Mouse (Mus musculus) MEL (cell line): Measurements from ENCODE around the gene Ncam1. TPM values are rescaled to one million over a fixed set of nuclear protein-coding genes. Genes with fewer than 3 reads are reported as not detected.

ENCODE experiments used
- DNase-seq: peaks from one replicate; pipeline ENCODE4 v3.0.0; 2011; ENCODE audit warnings: low read depth, low spot score
- H3K27ac ChIP-seq: 2 replicates; pipeline ENCODE4 v1.5.1; 2012; ENCODE audit warnings: low read depth, mild to moderate bottlenecking, control low read depth, low read length, moderate library complexity; ENCODE audit not compliant: control insufficient read depth
- H3K27me3 ChIP-seq, 2 experiments: fragments of 150-350 bp in 1 of 2; sonication (generic) in 1 of 2; 2 replicates each; pipeline ENCODE4 v1.6.1; 2012; ENCODE audit warnings: low read length in 2 of 2, mild to moderate bottlenecking in 2 of 2, improper control_type of control experiment in 1 of 2, moderate library complexity in 1 of 2; ENCODE audit not compliant: insufficient read depth in 2 of 2, control insufficient read depth in 1 of 2
- H3K36me3 ChIP-seq, 2 experiments: 2 replicates each; pipeline ENCODE4 v1.6.1; 2012 to 2014; ENCODE audit warnings: low read length in 2 of 2, improper control_type of control experiment in 1 of 2, inconsistent platforms in 1 of 2, mild to moderate bottlenecking in 1 of 2; ENCODE audit not compliant: insufficient read depth in 2 of 2, control insufficient read depth in 1 of 2
- H3K4me1 ChIP-seq, 2 experiments: fragments of 150-350 bp in 1 of 2; sonication (generic) in 1 of 2; 2 replicates each; pipeline ENCODE4 v1.6.1; 2012; ENCODE audit warnings: low read length in 2 of 2, improper control_type of control experiment in 1 of 2, mild to moderate bottlenecking in 1 of 2; ENCODE audit not compliant: insufficient read depth in 2 of 2, control insufficient read depth in 1 of 2
- H3K4me3 ChIP-seq, 2 experiments: fragments of 150-350 bp in 1 of 2; sonication (generic) in 1 of 2; 2 replicates each; pipeline ENCODE4 v1.5.1; 2012; ENCODE audit warnings: low read depth in 2 of 2, low read length in 2 of 2, mild to moderate bottlenecking in 2 of 2, moderate library complexity in 2 of 2, control low read depth in 1 of 2, improper control_type of control experiment in 1 of 2; ENCODE audit not compliant: control insufficient read depth in 1 of 2, insufficient read depth in 1 of 2
- H3K79me2 ChIP-seq: 2 replicates; pipeline ENCODE4 v1.6.1; 2012; ENCODE audit warnings: mild to moderate bottlenecking, low read length, moderate library complexity; ENCODE audit not compliant: control insufficient read depth, poor library complexity, insufficient read depth
- H3K9ac ChIP-seq: 2 replicates; pipeline ENCODE4 v1.6.1; 2012; ENCODE audit warnings: low read depth, mild to moderate bottlenecking, control low read depth, low read length, moderate library complexity; ENCODE audit not compliant: control insufficient read depth, poor library complexity, severe bottlenecking
- H3K9me3 ChIP-seq: fragments of 150-350 bp; sonication (generic); replicated peaks from 2 replicates; pipeline ENCODE4 v1.6.1; 2012; ENCODE audit warnings: mild to moderate bottlenecking, low read length, improper control_type of control experiment, moderate library complexity; ENCODE audit not compliant: insufficient read depth
- E2F4 ChIP-seq: IDR thresholded peaks from 2 replicates; pipeline ENCODE4 v1.6.1; 2011; ENCODE audit warnings: low read depth, low read length, improper control_type of control experiment, borderline replicate concordance
- EP300 ChIP-seq, 2 experiments: IDR thresholded peaks; 2 replicates each; pipeline ENCODE4 v1.6.1; 2011; ENCODE audit warnings: improper control_type of control experiment in 2 of 2, low read length in 2 of 2, low read depth in 1 of 2, mild to moderate bottlenecking in 1 of 2
- ETS1 ChIP-seq: IDR thresholded peaks from 2 replicates; pipeline ENCODE4 v1.6.1; 2012; ENCODE audit warnings: low read depth, mild to moderate bottlenecking, inconsistent platforms, low read length, improper control_type of control experiment, moderate library complexity
- GABPA ChIP-seq: IDR thresholded peaks from 2 replicates; pipeline ENCODE4 v1.6.1; 2012; ENCODE audit warnings: low read depth, mild to moderate bottlenecking, inconsistent platforms, low read length, improper control_type of control experiment, moderate library complexity
- GATA1 ChIP-seq: IDR thresholded peaks from 2 replicates; pipeline ENCODE4 v1.6.1; 2011; ENCODE audit warnings: low read depth, low read length, improper control_type of control experiment
- JUND ChIP-seq: IDR thresholded peaks from 2 replicates; pipeline ENCODE4 v1.6.1; 2011; ENCODE audit warnings: low read depth, mild to moderate bottlenecking, improper control_type of control experiment, low read length
- MAZ ChIP-seq: IDR thresholded peaks from 2 replicates; pipeline ENCODE4 v1.6.1; 2012; ENCODE audit warnings: low read depth, mild to moderate bottlenecking, inconsistent platforms, low read length, improper control_type of control experiment
- MYC ChIP-seq: IDR thresholded peaks from 2 replicates; pipeline ENCODE4 v1.6.1; 2011; ENCODE audit warnings: low read depth, mild to moderate bottlenecking, low read length, improper control_type of control experiment, moderate library complexity
- NELFE ChIP-seq: IDR thresholded peaks from 2 replicates; pipeline ENCODE4 v1.6.1; 2011; ENCODE audit warnings: low read depth, low read length, improper control_type of control experiment
- NRF1 ChIP-seq: IDR thresholded peaks from 2 replicates; pipeline ENCODE4 v1.6.1; 2014; ENCODE audit warnings: low read depth, mild to moderate bottlenecking, inconsistent platforms, low read length, improper control_type of control experiment, moderate library complexity; ENCODE audit not compliant: poor library complexity, insufficient read depth, severe bottlenecking
- POLR2A ChIP-seq, 2 experiments: IDR thresholded peaks; 2 replicates each; pipeline ENCODE4 v1.6.1; 2011 to 2012; ENCODE audit warnings: low read length in 2 of 2, mild to moderate bottlenecking in 2 of 2, control low read depth in 1 of 2, improper control_type of control experiment in 1 of 2, low read depth in 1 of 2, moderate library complexity in 1 of 2; ENCODE audit not compliant: control insufficient read depth in 1 of 2, insufficient read depth in 1 of 2, poor library complexity in 1 of 2
- RCOR1 ChIP-seq: IDR thresholded peaks from 2 replicates; pipeline ENCODE4 v1.6.1; 2012; ENCODE audit warnings: low read depth, mild to moderate bottlenecking, inconsistent platforms, low read length, improper control_type of control experiment
- SIN3A ChIP-seq: IDR thresholded peaks from 2 replicates; pipeline ENCODE4 v1.6.1; 2012; ENCODE audit warnings: low read length, improper control_type of control experiment, inconsistent platforms
- SMC3 ChIP-seq: IDR thresholded peaks from 2 replicates; pipeline ENCODE4 v1.6.1; 2011; ENCODE audit warnings: low read depth, low read length, improper control_type of control experiment
- TAL1 ChIP-seq: IDR thresholded peaks from 2 replicates; pipeline ENCODE4 v1.6.1; 2012; ENCODE audit warnings: mild to moderate bottlenecking, inconsistent platforms, low read length, moderate library complexity, mixed read lengths
- TCF12 ChIP-seq: IDR thresholded peaks from 2 replicates; pipeline ENCODE4 v1.6.1; 2014; ENCODE audit warnings: low read depth, mild to moderate bottlenecking, inconsistent platforms, low read length, improper control_type of control experiment, moderate library complexity
- ZKSCAN1 ChIP-seq: IDR thresholded peaks from 2 replicates; pipeline ENCODE4 v1.6.1; 2012; ENCODE audit warnings: low read depth, mild to moderate bottlenecking, inconsistent platforms, low read length, improper control_type of control experiment, moderate library complexity
- ZMIZ1 ChIP-seq: IDR thresholded peaks from 2 replicates; pipeline ENCODE4 v1.6.1; 2012; ENCODE audit warnings: low read depth, mild to moderate bottlenecking, inconsistent platforms, low read length, improper control_type of control experiment, moderate library complexity
- ZNF384 ChIP-seq: IDR thresholded peaks from 2 replicates; pipeline ENCODE4 v1.6.1; 2012; ENCODE audit warnings: low read depth, mild to moderate bottlenecking, inconsistent platforms, low read length, improper control_type of control experiment
- polyA plus RNA-seq, 2 experiments: library from polyadenylated mRNA; stranded (reverse) in 1 of 2; unstranded in 1 of 2; fragments of >175 nt in 1 of 2; fragments of >200 nt in 1 of 2; gene quantifications; 2 replicates each; pipeline versions ENCODE4 v1.2.1 to v1.2.4; 2012; ENCODE audit warnings: low replicate concordance in 2 of 2, low read depth in 1 of 2; ENCODE audit not compliant: insufficient read length in 2 of 2, insufficient read depth in 1 of 2, missing spikeins in 1 of 2
- total RNA-seq: library from RNA; depleted of rRNA; stranded (reverse); fragments of 300-350 nt; gene quantifications from 2 replicates; pipeline ENCODE4 v1.2.3, GENCODE M21; 2012

Gene Ncam1
- total and polyA plus RNA-seq, 3 experiments: not detected

GRCm38 (mm10) chr9:49777015-49777637 is 21.6 kb downstream of the Ncam1 start:
- Histone ChIP-seq H3K9me3 (no peaks in the 10 kb centered on the region), H3K9ac (no peak overlapping the region), H3K4me3 (no peak overlapping the region), H3K27me3 (no peaks in the 10 kb centered on the region), H3K36me3 (no peaks in the 10 kb centered on the region)
- TF ChIP-seq TAL1: no peak
- TF ChIP-seq RCOR1: no peak
- TF ChIP-seq, all 39 proteins: peak for 0
- no peaks in the 10 kb centered on the region for H3K4me1 ChIP-seq
- no peak overlapping the region for H3K27ac ChIP-seq
- no peaks in the 10 kb centered on the region for H3K79me2 ChIP-seq
- no peak for DNase-seq

GRCm38 (mm10) chr9:49766634-49767033 is 32.1 kb downstream of the Ncam1 start:
- no peak for TF ChIP-seq NRF1
- no peak for TF ChIP-seq TCF12
- TF ChIP-seq EP300 (IDR thresholded peaks at IDR 0.05; ENCODE audit: low read depth in 1 of 2, low read length in 2 of 2): no peak
- TF ChIP-seq NELFE: no peak
- no peak for TF ChIP-seq MYC
- TF ChIP-seq GATA1: no peak
- TF ChIP-seq ETS1: no peak
- no peak for TF ChIP-seq ZKSCAN1
- TF ChIP-seq SIN3A: no peak
- TF ChIP-seq GABPA: no peak
- TF ChIP-seq SMC3: no peak
- no peak for TF ChIP-seq POLR2A (IDR thresholded peaks at IDR 0.05; ENCODE audit: control insufficient read depth in 1 of 2, insufficient read depth in 1 of 2, low read depth in 1 of 2, low read length in 2 of 2, poor library complexity in 1 of 2)
- no peak for TF ChIP-seq MAZ
- TF ChIP-seq JUND: no peak
- no peak for TF ChIP-seq ZNF384
- no peak for TF ChIP-seq ZMIZ1
- TF ChIP-seq E2F4: no peak
- TF ChIP-seq, all 39 proteins: peak for 0
- H3K9ac ChIP-seq: no peak overlapping the region
- H3K27me3 ChIP-seq: no peaks in the 10 kb centered on the region; a peak in 1 of 4 replicates

More at GRCm38 (mm10) chr9:49766634-49767033, 32.1 kb downstream of the Ncam1 start:
- Histone ChIP-seq H3K4me1 (no peaks in the 10 kb centered on the region), H3K4me3 (no peak overlapping the region), H3K27ac (no peak overlapping the region), H3K9me3 (no peaks in the 10 kb centered on the region), H3K36me3 (no peaks in the 10 kb centered on the region), H3K79me2 (no peaks in the 10 kb centered on the region)
- no peak for DNase-seq
